Mouse (Mus musculus) naive thymus-derived CD4-positive, alpha-beta T cell, adult 2 months (primary cell): ENCODE data around the gene Hspa12b.
"Not testable (repeated sequence)": the region's sequence is repeated elsewhere in the genome, so short reads cannot be mapped to it uniquely, and the experiment has no call there.

Experiments used
- DNase-seq: peaks from one replicate; pipeline ENCODE4 v3.0.0-alpha.2; 2011; ENCODE audit warnings: low read depth

Gene Hspa12b

GRCm38 (mm10) chr2:131127161-131127730 is at the start of gene Hspa12b:
Gene Hspa12b, plus strand, starts transcription at chr2:131127280.
- no peak for DNase-seq

- no peak for DNase-seq
Measured at GRCm38 (mm10) chr2:131080507-131080906, 46.6 kb upstream of the Hspa12b start.

- DNase-seq = no peak
Measured at GRCm38 (mm10) chr2:131084206-131084605, 42.9 kb upstream of the Hspa12b start.

GRCm38 (mm10) chr2:131086667-131087390 is 40.3 kb upstream of the Hspa12b start, which contains the start of gene Siglec1:
Gene Siglec1, minus strand, starts transcription at chr2:131086765.
- DNase-seq = no peak

GRCm38 (mm10) chr2:131088581-131088980 is 38.5 kb upstream of the Hspa12b start:
- no peak for DNase-seq

- no peak for DNase-seq
Measured at GRCm38 (mm10) chr2:131089634-131090033, 37.4 kb upstream of the Hspa12b start.

- DNase-seq = no peak
Measured at GRCm38 (mm10) chr2:131090852-131091251, 36.2 kb upstream of the Hspa12b start.

- no peak for DNase-seq
Measured at GRCm38 (mm10) chr2:131093577-131093976, 33.5 kb upstream of the Hspa12b start.

GRCm38 (mm10) chr2:131094823-131095222 is 32.3 kb upstream of the Hspa12b start:
- peak; percentile 84 for DNase-seq

- DNase-seq = peak; percentile 12
Measured at GRCm38 (mm10) chr2:131096101-131096795, 30.8 kb upstream of the Hspa12b start.

GRCm38 (mm10) chr2:131097087-131097486 is 30.0 kb upstream of the Hspa12b start:
- peak; percentile 11 for DNase-seq

- DNase-seq = no peak
Measured at GRCm38 (mm10) chr2:131101530-131101929, 25.6 kb upstream of the Hspa12b start.

GRCm38 (mm10) chr2:131104021-131104420 is 23.1 kb upstream of the Hspa12b start:
- no peak for DNase-seq

- not testable (repeated sequence) for DNase-seq
Measured at GRCm38 (mm10) chr2:131105061-131105460, 22.0 kb upstream of the Hspa12b start.

- no peak for DNase-seq
Measured at GRCm38 (mm10) chr2:131105989-131106388, 21.1 kb upstream of the Hspa12b start.

GRCm38 (mm10) chr2:131118968-131119574 is 8.0 kb upstream of the Hspa12b start:
- no peak for DNase-seq

GRCm38 (mm10) chr2:131124166-131124565 is 2.9 kb upstream of the Hspa12b start:
- no peak for DNase-seq

GRCm38 (mm10) chr2:131125157-131125963 is 1.7 kb upstream of the Hspa12b start:
- no peak for DNase-seq

- DNase-seq = no peak
Measured at GRCm38 (mm10) chr2:131125964-131126815, 890 bp upstream of the Hspa12b start.

GRCm38 (mm10) chr2:131128211-131128610 is 1.1 kb downstream of the Hspa12b start:
- no peak for DNase-seq
